Mouse (Mus musculus) olfactory bulb, adult 2 months (tissue): ENCODE results near the gene Kif15.

Experiments used
- CTCF ChIP-seq: fragments of 200-500 bp; IDR thresholded peaks from 2 replicates; pipeline ENCODE4 v1.5.1; 2012; ENCODE audit warnings: low read depth, mild to moderate bottlenecking, low read length, moderate library complexity; ENCODE audit not compliant: insufficient read depth
- POLR2A ChIP-seq: fragments of 200-500 bp; IDR thresholded peaks from 2 replicates; pipeline ENCODE4 v1.6.1; 2012; ENCODE audit warnings: mild to moderate bottlenecking, low read depth, low read length, moderate library complexity; ENCODE audit not compliant: insufficient read depth

DNA sequence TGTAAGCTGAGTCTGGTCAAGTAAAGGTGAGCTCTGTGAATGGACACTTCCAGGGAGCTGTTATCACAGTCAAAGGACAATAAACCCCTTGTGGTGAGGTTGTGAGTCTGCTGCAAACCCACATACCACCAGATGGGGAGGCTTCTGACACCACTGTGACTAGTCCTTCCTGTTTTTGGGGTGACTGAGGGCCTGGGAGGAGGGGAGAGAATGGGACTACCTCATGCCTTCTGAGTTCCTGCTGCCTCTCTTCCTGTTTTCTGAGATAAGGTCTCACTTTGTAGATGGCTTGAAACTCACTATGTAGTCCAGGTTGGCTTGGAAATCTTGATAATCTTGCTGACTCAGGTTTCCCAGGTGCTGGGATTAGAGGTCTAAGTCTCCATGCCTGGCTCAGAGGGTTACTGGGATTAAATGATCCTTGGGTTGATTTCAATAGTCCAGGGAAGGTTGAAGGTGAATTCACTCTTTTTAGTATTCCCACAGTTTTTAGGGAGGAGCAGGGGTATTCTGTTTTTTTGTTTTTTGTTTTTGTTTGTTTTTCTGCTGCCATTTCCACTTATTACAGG lies 108.0 kb downstream of the Kif15 start:
- TF ChIP-seq CTCF (no peak), POLR2A (no peak)
